Mouse (Mus musculus) spleen, postnatal 14 days (tissue): Measurements from ENCODE around the gene Ralgps2.

ENCODE experiments used
- DNase-seq, 2 experiments: peaks; one replicate each; pipeline ENCODE4 v3.0.0; 2021 to 2022; ENCODE audit warnings: low spot score in 2 of 2

Gene Ralgps2

DNA sequence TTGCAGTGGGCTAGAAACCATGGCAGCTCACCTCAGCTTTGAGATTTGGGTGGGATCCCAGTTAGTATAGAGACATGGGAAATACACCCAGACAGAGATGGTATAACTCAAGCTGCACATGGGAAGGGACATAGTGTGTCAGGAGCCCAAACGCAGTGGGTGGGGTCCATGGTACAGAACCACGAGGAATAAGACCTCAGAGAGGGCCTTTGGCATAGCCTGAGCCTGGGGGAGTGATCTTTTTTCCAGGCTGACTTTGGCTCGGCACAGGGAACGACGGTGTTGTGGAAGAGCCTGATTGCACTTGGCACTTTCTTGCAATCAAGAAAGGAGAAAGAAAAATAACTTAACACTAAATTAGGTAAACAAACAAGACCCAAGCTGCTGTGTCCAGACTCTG, 170.3 kb downstream of the Ralgps2 start:
- DNase-seq, result no peak

DNA sequence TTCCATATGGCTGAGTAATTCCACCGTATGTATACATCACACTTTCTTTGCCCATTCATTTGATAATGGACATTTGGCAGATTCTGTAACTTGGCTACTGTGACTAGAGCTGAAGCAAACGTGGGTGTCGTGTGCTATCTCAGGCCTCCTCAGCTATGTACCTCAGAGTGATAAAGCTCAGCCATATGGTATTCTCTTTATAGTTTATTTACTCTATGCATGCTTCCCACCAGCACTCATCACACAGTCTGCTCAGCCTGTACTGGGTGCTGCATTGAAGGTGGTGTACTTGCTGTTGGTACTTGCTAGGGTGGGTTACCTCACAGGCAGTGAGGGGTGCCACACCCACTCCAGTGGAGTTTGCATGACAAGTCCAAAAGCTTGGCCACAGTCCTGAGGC, 174.1 kb downstream of the Ralgps2 start:
- no peak for DNase-seq

DNA sequence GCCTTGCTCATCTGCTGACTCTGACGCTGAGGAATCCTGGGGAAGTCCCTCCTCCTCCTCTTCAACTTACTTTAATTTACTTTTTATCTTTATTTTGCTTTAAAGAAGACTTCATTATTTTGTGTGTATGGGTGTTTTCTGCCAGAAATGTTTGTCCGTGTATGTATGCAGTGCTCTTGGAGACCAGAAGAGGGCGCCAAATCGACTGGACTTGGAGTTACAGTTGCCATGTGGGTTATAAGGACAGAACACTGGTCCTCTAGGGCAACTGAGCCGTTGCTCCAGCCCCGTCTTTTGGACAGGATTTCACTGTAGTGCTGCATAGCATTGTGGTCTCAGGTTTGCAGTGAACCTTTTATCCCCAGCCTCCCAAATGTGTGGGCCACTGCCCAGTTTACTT, 174.8 kb downstream of the Ralgps2 start:
- no peak for DNase-seq

DNA sequence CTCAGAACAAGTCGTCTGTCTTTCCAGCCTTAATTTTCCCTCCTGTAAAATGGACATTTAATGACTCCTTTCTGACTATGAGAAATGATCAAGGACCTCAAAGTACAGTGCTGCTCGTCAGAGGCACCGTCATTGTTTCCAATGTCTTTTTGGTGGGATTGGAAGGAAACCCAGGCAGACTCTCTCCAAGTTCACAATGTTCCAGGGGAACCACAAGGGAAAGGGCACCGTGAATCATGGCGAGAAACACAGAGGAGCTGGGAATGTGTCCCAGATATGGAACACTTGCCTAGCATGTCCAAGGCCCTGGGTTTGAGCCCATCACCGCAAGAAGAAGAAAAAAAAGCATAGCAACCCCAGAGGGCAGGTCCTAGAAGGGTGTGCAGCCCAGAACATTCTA, 176.1 kb downstream of the Ralgps2 start:
- DNase-seq, result no peak

DNA sequence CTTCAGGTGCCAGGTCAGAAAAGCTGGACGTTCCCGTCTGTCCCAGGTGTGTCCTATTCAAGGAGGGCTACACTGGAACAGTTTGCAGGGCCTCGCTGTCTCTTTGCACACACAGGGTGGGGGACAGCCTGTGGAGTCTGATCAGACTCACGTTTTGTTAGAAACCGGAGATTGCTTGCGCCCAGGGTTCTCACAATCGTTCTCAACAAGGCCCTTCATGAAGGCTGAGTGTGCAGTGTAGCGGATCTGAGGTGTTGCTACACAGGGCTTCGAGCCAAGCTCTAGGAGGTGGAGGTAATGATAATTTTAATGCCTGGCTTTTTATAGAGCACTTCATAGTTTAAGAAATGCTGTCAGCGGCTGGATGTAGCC, 178.0 kb downstream of the Ralgps2 start:
- DNase-seq, result no peak

DNA sequence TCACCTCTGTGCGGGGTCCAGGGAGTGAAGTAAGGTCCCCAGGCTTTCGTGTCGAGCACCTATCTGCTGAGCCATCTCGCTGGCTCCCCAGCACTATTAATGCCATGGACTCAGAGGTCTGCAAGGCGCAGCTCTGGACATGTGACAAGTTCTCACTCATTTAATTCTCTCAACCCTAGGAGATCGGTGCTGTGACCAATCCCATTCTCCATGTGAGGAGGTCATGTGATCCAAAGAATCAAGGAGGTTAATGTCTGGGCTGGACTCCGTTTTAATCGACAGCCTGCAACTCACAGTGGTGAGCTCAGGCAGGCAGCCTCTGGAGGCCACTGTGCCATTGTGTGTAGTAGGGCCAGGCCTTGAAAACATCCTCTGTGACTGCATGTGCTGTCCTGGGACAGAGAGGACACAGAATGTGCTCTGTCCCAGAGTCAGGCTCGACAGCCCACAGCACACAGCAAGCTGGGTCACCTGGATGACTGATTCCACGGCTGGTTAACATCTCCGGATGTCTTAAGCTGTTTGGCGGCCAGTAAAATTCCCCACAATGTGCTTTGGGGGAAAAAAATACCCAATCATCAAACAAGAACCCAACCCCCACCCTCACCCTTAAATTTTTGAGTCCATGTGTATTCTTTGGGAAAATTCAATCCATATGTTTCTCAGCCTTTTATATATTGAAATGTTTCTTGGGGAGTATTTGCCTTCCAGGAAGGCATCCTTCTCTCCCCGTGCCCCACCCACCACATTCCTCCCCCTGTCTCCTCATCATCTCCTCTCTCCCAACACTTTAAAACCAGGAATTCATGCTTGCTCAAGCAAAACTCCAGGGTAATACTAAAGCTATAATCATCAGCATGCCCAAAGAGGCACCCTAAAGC, 178.6 kb downstream of the Ralgps2 start:
- DNase-seq, result no peak

DNA sequence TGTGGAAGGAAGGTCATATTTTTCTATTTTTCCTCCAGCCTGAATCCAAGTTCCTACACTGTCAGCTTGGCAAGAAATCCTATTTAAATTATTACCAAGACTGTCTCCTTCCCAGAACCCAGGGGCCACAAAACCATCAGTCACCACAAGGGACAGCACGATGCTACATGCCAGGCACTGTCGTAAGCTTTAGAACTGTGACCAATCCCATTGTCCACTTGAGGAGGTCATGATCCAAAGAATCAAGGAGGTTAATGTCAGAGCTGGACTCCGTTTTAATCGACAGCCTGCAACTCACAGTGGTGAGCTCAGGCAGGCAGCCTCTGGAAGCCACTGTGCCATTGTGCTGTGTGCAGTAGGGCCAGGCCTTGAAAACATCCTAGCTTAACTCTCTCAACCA, 181.1 kb downstream of the Ralgps2 start:
- no peak for DNase-seq

DNA sequence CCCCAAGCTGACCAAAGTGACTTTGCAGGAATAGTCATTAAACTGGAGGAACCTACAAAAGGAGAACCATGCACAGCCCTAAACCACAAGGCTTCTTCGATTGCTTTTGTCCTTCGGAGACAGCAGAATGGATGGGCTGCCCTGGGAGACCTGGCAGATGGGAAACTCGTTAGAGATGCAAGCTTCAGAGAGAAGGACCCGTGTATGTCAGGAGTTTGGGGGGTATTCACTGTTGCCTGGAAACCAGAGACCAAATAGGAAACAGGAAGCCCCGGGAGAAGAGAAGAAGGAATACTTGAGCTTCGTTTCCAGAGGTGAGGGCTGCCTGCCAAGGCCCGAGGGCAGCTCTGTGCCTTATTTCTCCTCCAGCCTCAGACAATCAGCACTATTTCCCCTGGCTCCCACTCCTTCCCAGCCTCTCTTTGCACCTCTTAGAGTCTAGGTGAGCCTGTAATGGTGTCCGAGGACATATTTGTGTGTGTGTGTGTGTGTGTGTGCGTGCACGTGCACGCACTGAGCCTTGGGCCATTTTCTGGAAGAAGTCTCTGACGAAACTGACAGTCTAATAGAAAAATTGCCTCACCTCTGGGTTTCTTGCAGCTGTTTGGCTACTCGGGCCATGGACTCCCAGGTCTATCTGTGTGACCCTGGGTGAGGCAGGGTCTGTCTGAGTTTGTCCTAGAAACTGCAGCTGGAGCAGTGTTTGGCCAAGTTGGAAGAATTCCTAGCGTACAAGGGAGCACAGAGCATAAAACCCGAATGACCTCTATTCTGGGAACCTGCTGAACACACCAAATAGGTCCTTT, 184.6 kb downstream of the Ralgps2 start:
- no peak for DNase-seq
